Mouse (Mus musculus) kidney, embryonic 14.5 days (tissue): ENCODE results near the gene Usmg5. TPM values are rescaled to one million over a fixed set of nuclear protein-coding genes. Genes with fewer than 3 reads are reported as not detected.

Source experiments
- ATAC-seq: fragments of 200-750 bp; cut with Nextera tagmentation; 2 replicates; pipeline ENCODE4 v1.8.0; 2017; ENCODE audit warnings: moderate number of reproducible peaks, mild to moderate bottlenecking, moderate TSS enrichment, moderate library complexity; ENCODE audit not compliant: low FRiP score, low TSS enrichment
- H3K27ac ChIP-seq: fragments of 300-500 bp; sonication (generic); 2 replicates; pipeline ENCODE4 v1.5.1; 2014; ENCODE audit warnings: low read depth, mild to moderate bottlenecking, low read length, moderate library complexity, mixed read lengths
- H3K27me3 ChIP-seq: fragments of 300-500 bp; sonication (generic); 2 replicates; pipeline ENCODE4 v1.6.1; 2014; ENCODE audit warnings: mild to moderate bottlenecking, low read length; ENCODE audit not compliant: control insufficient read depth, insufficient read depth
- H3K36me3 ChIP-seq: fragments of 300-500 bp; sonication (generic); 2 replicates; pipeline ENCODE4 v1.6.1; 2014; ENCODE audit warnings: low read length, mixed read lengths; ENCODE audit not compliant: control insufficient read depth, insufficient read depth
- H3K4me1 ChIP-seq: fragments of 300-500 bp; sonication (generic); 2 replicates; pipeline ENCODE4 v1.6.1; 2014; ENCODE audit warnings: low read length, mixed read lengths; ENCODE audit not compliant: control insufficient read depth, insufficient read depth
- H3K4me2 ChIP-seq: fragments of 300-500 bp; sonication (generic); replicated peaks from 2 replicates; pipeline ENCODE4 v1.6.1; 2014; ENCODE audit warnings: low read depth, mild to moderate bottlenecking, low read length
- H3K4me3 ChIP-seq: fragments of 300-500 bp; sonication (generic); 2 replicates; pipeline ENCODE4 v1.5.1; 2014; ENCODE audit warnings: mild to moderate bottlenecking, low read length
- H3K9ac ChIP-seq: fragments of 300-500 bp; sonication (generic); 2 replicates; pipeline ENCODE4 v1.6.1; 2014; ENCODE audit warnings: low read depth, mild to moderate bottlenecking, low read length, moderate library complexity
- H3K9me3 ChIP-seq: fragments of 300-500 bp; sonication (generic); 2 replicates; pipeline ENCODE4 v1.6.1; 2016; ENCODE audit warnings: low read length; ENCODE audit not compliant: control insufficient read depth
- WGBS: fragments of 180-500 bp; shearing (Covaris S2); extraction: QIAGEN DNeasy Blood & Tissue Kit; methylation state at CpG from one replicate; pipeline ENCODE4 v1.1.7; 2014; 5-methylcytosine and 5-hydroxymethylcytosine counted together
- polyA plus RNA-seq: library from polyadenylated mRNA; unstranded; fragments of >200 nt; fragmentation: Nextera tagmentation; extraction: Ambion mirVana; gene quantifications from 2 replicates; pipeline ENCODE4 v1.2.1, GENCODE M21; 2014

Usmg5 gene
- polyA plus RNA-seq, 1 experiment from 2014 or later, result 1,126 TPM

DNA sequence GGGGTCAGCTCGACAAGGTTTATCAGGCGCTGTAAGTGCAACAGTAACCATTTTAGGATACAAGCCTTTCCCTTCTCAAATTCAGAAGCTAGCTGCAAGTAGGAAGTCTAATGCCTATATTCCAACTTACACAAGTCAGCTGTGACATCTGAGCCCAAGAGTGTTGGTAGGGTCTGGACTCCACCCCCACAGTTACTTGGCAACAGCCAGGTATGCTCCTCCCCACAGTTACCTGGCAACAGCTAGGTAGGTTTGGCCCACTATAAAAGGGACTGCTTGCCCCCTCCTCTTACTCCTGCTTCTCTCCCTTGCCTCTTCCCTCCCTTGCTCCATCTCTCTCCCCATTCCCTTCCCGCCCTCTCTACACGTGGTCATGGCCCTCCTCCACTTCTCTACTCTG is 41.4 kb downstream of the Usmg5 start:
- H3K27ac ChIP-seq, result no peak overlapping the region
- no peak for ATAC-seq
- whole genome bisulfite sequencing, result 60% methylated on average over 4 of the region's 4 CpGs
- peak overlapping the region; percentile 93; the same call in 1 of the 2 replicates for H3K4me3 ChIP-seq
- H3K9ac ChIP-seq, result no peak overlapping the region
- H3K4me1 ChIP-seq, result peaks cover 12% of the 10 kb centered on the region
- H3K9me3 ChIP-seq, result no peaks in the 10 kb centered on the region
- H3K36me3 ChIP-seq, result peaks cover 16% of the 10 kb centered on the region; the same call in 1 of the 2 replicates
- peak overlapping the region; percentile 80 for H3K4me2 ChIP-seq
- no peaks in the 10 kb centered on the region for H3K27me3 ChIP-seq

DNA sequence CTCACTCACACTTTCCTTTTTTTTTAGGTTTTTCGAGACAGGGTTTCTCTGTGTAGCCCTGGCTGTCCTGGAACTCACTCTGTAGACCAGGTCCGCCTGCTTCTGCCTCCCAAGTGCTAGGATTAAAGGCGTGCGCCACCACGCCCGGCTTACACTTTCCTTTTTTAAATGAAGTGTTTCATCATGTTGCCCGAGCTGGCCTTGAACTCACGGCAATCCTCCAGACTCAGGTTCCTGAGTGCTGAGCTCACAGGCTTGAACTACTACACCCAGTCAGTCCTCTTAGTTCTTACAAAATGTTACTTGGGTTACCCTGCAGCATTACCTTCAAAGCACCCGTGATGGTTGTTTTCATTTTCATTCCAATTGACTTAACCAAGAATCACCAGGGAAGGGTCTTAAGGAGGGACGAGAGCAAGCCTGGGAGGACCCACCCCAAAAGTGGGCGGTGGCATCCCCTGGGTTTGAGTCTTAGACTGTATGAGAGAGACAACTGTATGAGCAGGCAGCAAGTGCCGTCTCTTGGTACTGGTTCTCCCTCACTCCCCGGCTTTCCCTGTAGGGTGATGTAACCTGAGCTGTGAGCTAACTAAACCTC is 43.1 kb downstream of the Usmg5 start:
- Histone ChIP-seq H3K4me2 (no peak overlapping the region), H3K4me1 (peaks cover 12% of the 10 kb centered on the region), H3K27ac (no peak overlapping the region), H3K4me3 (no peak overlapping the region), H3K36me3 (peaks cover 20% of the 10 kb centered on the region; the same call in 1 of the 2 replicates), H3K9me3 (no peaks in the 10 kb centered on the region), H3K27me3 (no peaks in the 10 kb centered on the region), H3K9ac (no peak overlapping the region)
- WGBS, result 81% methylated on average over 13 of the region's 13 CpGs
- ATAC-seq, result no peak

- WGBS, result 100% methylated on average over 1 of the region's 1 CpGs
- Histone ChIP-seq H3K4me1 (peaks cover 12% of the 10 kb centered on the region), H3K9ac (no peak overlapping the region), H3K4me3 (no peak overlapping the region), H3K9me3 (no peaks in the 10 kb centered on the region), H3K4me2 (no peak overlapping the region), H3K27me3 (no peaks in the 10 kb centered on the region), H3K27ac (no peak overlapping the region), H3K36me3 (peaks cover 23% of the 10 kb centered on the region; the same call in 1 of the 2 replicates)
- ATAC-seq, result no peak
Observed at GRCm38 (mm10) chr19:47046343-47046742, 44.1 kb downstream of the Usmg5 start.

DNA sequence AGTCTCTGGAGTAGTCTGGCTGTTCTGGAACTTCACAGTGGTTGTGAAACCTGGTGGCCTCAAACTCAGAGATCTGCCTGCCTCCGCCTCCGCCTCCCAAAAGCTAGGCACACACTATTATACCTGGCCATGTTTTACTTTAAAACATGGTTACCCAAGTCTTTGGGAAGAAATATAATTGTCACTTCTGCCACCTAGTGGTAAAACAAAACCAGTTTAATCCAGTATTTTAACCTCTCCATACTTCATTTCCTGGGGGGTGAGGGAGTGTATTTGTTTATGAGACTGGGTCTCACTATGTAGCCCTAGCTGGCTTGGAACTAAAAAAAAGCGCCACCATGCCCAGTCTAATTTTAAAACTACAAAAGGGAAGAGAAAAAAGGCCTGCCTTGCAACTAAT is 46.8 kb downstream of the Usmg5 start:
- Histone ChIP-seq H3K9ac (no peak overlapping the region), H3K27me3 (no peaks in the 10 kb centered on the region), H3K4me3 (no peak overlapping the region), H3K9me3 (no peaks in the 10 kb centered on the region), H3K27ac (no peak overlapping the region), H3K36me3 (peaks cover 45% of the 10 kb centered on the region; the same call in 1 of the 2 replicates), H3K4me2 (no peak overlapping the region), H3K4me1 (no peaks in the 10 kb centered on the region)
- no peak for ATAC-seq
- 91% methylated on average over 3 of the region's 3 CpGs for WGBS

- Histone ChIP-seq H3K4me2 (no peak overlapping the region), H3K4me1 (no peaks in the 10 kb centered on the region), H3K36me3 (peaks cover 52% of the 10 kb centered on the region), H3K9ac (no peak overlapping the region), H3K9me3 (no peaks in the 10 kb centered on the region), H3K4me3 (no peak overlapping the region), H3K27ac (no peak overlapping the region), H3K27me3 (no peaks in the 10 kb centered on the region)
- ATAC-seq, result no peak
- WGBS, result 90% methylated on average over 3 of the region's 3 CpGs
Observed at GRCm38 (mm10) chr19:47040720-47041473, 49.5 kb downstream of the Usmg5 start.

- ATAC-seq, result no peak
- H3K4me3 ChIP-seq, result no peak overlapping the region
- H3K9me3 ChIP-seq, result no peaks in the 10 kb centered on the region
- 90% methylated on average over 3 of the region's 3 CpGs for WGBS
- H3K9ac ChIP-seq, result no peak overlapping the region
- no peaks in the 10 kb centered on the region for H3K27me3 ChIP-seq
- peaks cover 67% of the 10 kb centered on the region for H3K36me3 ChIP-seq
- no peak overlapping the region for H3K27ac ChIP-seq
- H3K4me1 ChIP-seq, result no peaks in the 10 kb centered on the region
- no peak overlapping the region for H3K4me2 ChIP-seq
Observed at GRCm38 (mm10) chr19:47036596-47036995, 53.9 kb downstream of the Usmg5 start.

DNA sequence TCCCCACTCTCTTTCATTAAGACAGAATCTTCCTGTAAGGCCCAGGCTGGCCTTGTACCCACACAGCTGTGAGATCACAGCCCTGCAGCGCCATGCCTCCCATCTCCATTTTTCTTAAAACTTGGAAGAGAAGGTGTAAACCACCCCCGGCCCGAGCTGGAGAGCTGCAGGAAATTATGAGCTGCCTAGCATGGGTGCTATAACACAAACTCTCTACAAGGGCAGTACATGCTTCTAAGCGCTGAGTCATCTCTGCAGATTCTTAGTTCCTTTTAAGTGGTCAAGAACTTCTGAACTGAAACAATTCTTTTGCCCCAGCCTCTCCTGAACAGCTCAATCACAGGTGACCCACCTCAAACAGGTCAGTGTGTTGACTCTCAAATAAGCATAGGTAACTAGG is 55.5 kb downstream of the Usmg5 start:
- Histone ChIP-seq H3K4me3 (no peak overlapping the region), H3K4me1 (no peaks in the 10 kb centered on the region), H3K27me3 (no peaks in the 10 kb centered on the region), H3K9ac (no peak overlapping the region), H3K27ac (no peak overlapping the region), H3K36me3 (peaks cover 53% of the 10 kb centered on the region), H3K9me3 (no peaks in the 10 kb centered on the region), H3K4me2 (no peak overlapping the region)
- 91% methylated on average over 4 of the region's 4 CpGs for WGBS
- no peak for ATAC-seq

Other genes with a start within 250 kb of the Usmg5 start
- 0.31 and 0.41 TPM in 2 replicates for gene Ina, start 75.9 kb downstream of the Usmg5 start, polyA plus RNA-seq
- gene Nt5c2, start 75.5 kb downstream of the Usmg5 start, polyA plus RNA-seq, result 61.5 and 80.2 TPM in 2 replicates
- gene Pcgf6, start 39.7 kb downstream of the Usmg5 start, polyA plus RNA-seq, result 36.4 and 37.1 TPM in 2 replicates
- gene Taf5, start 22.9 kb downstream of the Usmg5 start, polyA plus RNA-seq, result 9.6 and 10.6 TPM in 2 replicates
- 9.9 and 11.1 TPM in 2 replicates for gene Pdcd11, start 121 bp upstream of the Usmg5 start, polyA plus RNA-seq
- gene Calhm2, start 47.6 kb upstream of the Usmg5 start, polyA plus RNA-seq, result 1.9 and 3.8 TPM in 2 replicates
- gene Calhm1, start 53.6 kb upstream of the Usmg5 start, polyA plus RNA-seq, result not detected in 2 replicates
- gene Calhm3, start 67.1 kb upstream of the Usmg5 start, polyA plus RNA-seq, result not detected in 2 replicates
- 4.7 and 5.9 TPM in 2 replicates for gene Neurl1a, start 88.2 kb upstream of the Usmg5 start, polyA plus RNA-seq